Mouse (Mus musculus) C2C12 (cell line): ENCODE data around the gene Ptprt. TPM values are rescaled to one million over a fixed set of nuclear protein-coding genes. Genes with fewer than 3 reads are reported as not detected.

ENCODE experiments used
- H3K27me3 ChIP-seq: one replicate; pipeline ENCODE4 v1.6.1; 2011; ENCODE audit not compliant: control insufficient read depth, insufficient read depth, insufficient read length
- H3K36me3 ChIP-seq: one replicate; pipeline ENCODE4 v1.6.1; 2011; ENCODE audit not compliant: control insufficient read depth, insufficient read depth
- H3K4me3 ChIP-seq: one replicate; pipeline ENCODE4 v1.5.1; 2011; ENCODE audit warnings: mild to moderate bottlenecking, control low read depth; ENCODE audit not compliant: poor library complexity, insufficient read depth, severe bottlenecking
- H3K79me2 ChIP-seq: one replicate; pipeline ENCODE4 v1.6.1; 2011; ENCODE audit not compliant: control insufficient read depth, insufficient read depth
- H3K79me3 ChIP-seq: one replicate; pipeline ENCODE4 v1.6.1; 2011; ENCODE audit warnings: low read depth, control low read depth
- H3ac ChIP-seq: one replicate; pipeline ENCODE3; 2011; ENCODE audit warnings: low read depth; ENCODE audit not compliant: control insufficient read depth, insufficient read length
- CEBPB ChIP-seq: IDR thresholded peaks from one replicate; pipeline ENCODE4 v1.6.1; 2011; ENCODE audit warnings: low read depth, mild to moderate bottlenecking, control low read depth, moderate library complexity
- CTCF ChIP-seq: IDR thresholded peaks from one replicate; pipeline ENCODE4 v1.5.1; 2011; ENCODE audit not compliant: control insufficient read depth, insufficient read depth, insufficient read length
- FOSL1 ChIP-seq: IDR thresholded peaks from one replicate; pipeline ENCODE4 v1.8.0; 2011; ENCODE audit warnings: mild to moderate bottlenecking, low read length; ENCODE audit not compliant: poor library complexity, insufficient read depth, severe bottlenecking
- MAX ChIP-seq: IDR thresholded peaks from one replicate; pipeline ENCODE4 v1.6.1; 2011; ENCODE audit warnings: mild to moderate bottlenecking, control low read depth
- MYOD1 ChIP-seq: IDR thresholded peaks from one replicate; pipeline ENCODE4 v1.6.1; 2011; ENCODE audit warnings: low read depth; ENCODE audit not compliant: control insufficient read depth, insufficient read length
- MYOG ChIP-seq: IDR thresholded peaks from one replicate; pipeline ENCODE4 v1.6.1; 2011; ENCODE audit not compliant: control insufficient read depth, insufficient read length; ENCODE audit errors: extremely low read depth
- USF1 ChIP-seq: IDR thresholded peaks from one replicate; pipeline ENCODE4 v1.6.1; 2011; ENCODE audit warnings: low read depth, mild to moderate bottlenecking, control low read depth, moderate library complexity
- polyA plus RNA-seq: library from polyadenylated mRNA; unstranded; fragments of >200 nt; fragmentation: generic; extraction: Trizol; gene quantifications from one replicate; pipeline ENCODE4 v1.2.1, GENCODE M21; 2012; ENCODE audit warnings: missing spikeins

Gene Ptprt
- polyA plus RNA-seq, 1 experiment, result not detected

- Histone ChIP-seq H3K79me2 (no peaks in the 10 kb centered on the region), H3K79me3 (no peaks in the 10 kb centered on the region), H3K4me3 (no peak overlapping the region), H3K27me3 (no peaks in the 10 kb centered on the region), H3ac (no peak overlapping the region), H3K36me3 (no peaks in the 10 kb centered on the region)
- TF ChIP-seq FOSL1 (no peak), MYOD1 (no peak), USF1 (no peak), CEBPB (no peak), MAX (no peak), MYOG (no peak), CTCF (no peak)
Observed at GRCm38 (mm10) chr2:162436646-162437045, 224.3 kb downstream of the Ptprt start.

GRCm38 (mm10) chr2:162430171-162430570 is 230.8 kb downstream of the Ptprt start:
- Histone ChIP-seq H3K79me3 (no peaks in the 10 kb centered on the region), H3K27me3 (no peaks in the 10 kb centered on the region), H3K79me2 (no peaks in the 10 kb centered on the region), H3K4me3 (no peak overlapping the region), H3K36me3 (no peaks in the 10 kb centered on the region), H3ac (no peak overlapping the region)
- TF ChIP-seq USF1, result no peak
- no peak for TF ChIP-seq CTCF
- TF ChIP-seq MYOG, result no peak
- TF ChIP-seq CEBPB, result no peak
- TF ChIP-seq MYOD1, result no peak
- TF ChIP-seq FOSL1, result no peak
- no peak for TF ChIP-seq MAX

GRCm38 (mm10) chr2:162426114-162426513 is 234.8 kb downstream of the Ptprt start:
- TF ChIP-seq CEBPB (no peak), FOSL1 (no peak), MAX (no peak), CTCF (no peak), USF1 (no peak), MYOG (no peak), MYOD1 (no peak)

GRCm38 (mm10) chr2:162418181-162418580 is 242.8 kb downstream of the Ptprt start:
- no peaks in the 10 kb centered on the region for H3K79me2 ChIP-seq
- H3ac ChIP-seq, result no peak overlapping the region
- no peaks in the 10 kb centered on the region for H3K36me3 ChIP-seq
- no peak overlapping the region for H3K4me3 ChIP-seq
- TF ChIP-seq MAX (no peak), CEBPB (no peak), USF1 (no peak), CTCF (no peak), MYOG (no peak), MYOD1 (no peak)
- H3K27me3 ChIP-seq, result no peaks in the 10 kb centered on the region
- no peaks in the 10 kb centered on the region for H3K79me3 ChIP-seq

More at GRCm38 (mm10) chr2:162426114-162426513, 234.8 kb downstream of the Ptprt start:
- no peak overlapping the region for H3K4me3 ChIP-seq
- H3K27me3 ChIP-seq, result no peaks in the 10 kb centered on the region
- no peaks in the 10 kb centered on the region for H3K36me3 ChIP-seq
- H3K79me3 ChIP-seq, result no peaks in the 10 kb centered on the region
- H3ac ChIP-seq, result no peak overlapping the region
- H3K79me2 ChIP-seq, result no peaks in the 10 kb centered on the region

- TF ChIP-seq FOSL1 (no peak), MAX (no peak)
- no peak overlapping the region for H3K4me3 ChIP-seq
- H3K36me3 ChIP-seq, result no peaks in the 10 kb centered on the region
- H3K27me3 ChIP-seq, result no peaks in the 10 kb centered on the region
- H3ac ChIP-seq, result no peak overlapping the region
- no peaks in the 10 kb centered on the region for H3K79me3 ChIP-seq
- no peaks in the 10 kb centered on the region for H3K79me2 ChIP-seq
Observed at GRCm38 (mm10) chr2:162413073-162413812, 247.7 kb downstream of the Ptprt start.

- no peaks in the 10 kb centered on the region for H3K79me3 ChIP-seq
- TF ChIP-seq MYOG (no peak), MAX (no peak), CTCF (no peak), CEBPB (no peak), FOSL1 (no peak), USF1 (no peak), MYOD1 (no peak)
- no peaks in the 10 kb centered on the region for H3K27me3 ChIP-seq
- H3K4me3 ChIP-seq, result no peak overlapping the region
- no peaks in the 10 kb centered on the region for H3K36me3 ChIP-seq
- H3ac ChIP-seq, result no peak overlapping the region
- H3K79me2 ChIP-seq, result no peaks in the 10 kb centered on the region
Observed at GRCm38 (mm10) chr2:162411014-162411413, 249.9 kb downstream of the Ptprt start.
